Mouse (Mus musculus) myocyte (in vitro differentiated cells): ENCODE results near the gene Serpine1. TPM values are rescaled to one million over a fixed set of nuclear protein-coding genes. Genes with fewer than 3 reads are reported as not detected.

Source experiments
- H3K27me3 ChIP-seq: one replicate; pipeline ENCODE4 v1.6.1; 2011; ENCODE audit not compliant: control insufficient read depth, insufficient read depth, insufficient read length
- H3K36me3 ChIP-seq: one replicate; pipeline ENCODE4 v1.6.1; 2011; ENCODE audit not compliant: control insufficient read depth, insufficient read depth
- H3K4me2 ChIP-seq: one replicate; pipeline ENCODE4 v1.6.1; 2011; ENCODE audit warnings: low read depth, control low read depth
- H3K4me3 ChIP-seq: one replicate; pipeline ENCODE4 v1.5.1; 2011; ENCODE audit warnings: mild to moderate bottlenecking, control low read depth, moderate library complexity
- H3K79me2 ChIP-seq: one replicate; pipeline ENCODE4 v1.6.1; 2011; ENCODE audit not compliant: control insufficient read depth, insufficient read depth
- H3ac ChIP-seq: one replicate; pipeline ENCODE4 v1.6.1; 2011; ENCODE audit not compliant: control insufficient read depth, insufficient read length
- CEBPB ChIP-seq: IDR thresholded peaks from 2 replicates; pipeline ENCODE4 v1.6.1; 2011; ENCODE audit warnings: mild to moderate bottlenecking, moderate library complexity; ENCODE audit not compliant: poor library complexity, insufficient read depth, severe bottlenecking
- E2F4 ChIP-seq: IDR thresholded peaks from one replicate; pipeline ENCODE4 v1.6.1; 2011; ENCODE audit warnings: mild to moderate bottlenecking, control low read depth, moderate library complexity; ENCODE audit not compliant: insufficient read depth
- MAX ChIP-seq: IDR thresholded peaks from one replicate; pipeline ENCODE4 v1.6.1; 2011; ENCODE audit warnings: low read depth, mild to moderate bottlenecking, control low read depth
- MYOD1 ChIP-seq, 3 experiments: IDR thresholded peaks; one replicate each; pipeline ENCODE4 v1.6.1; 2011; ENCODE audit warnings: control low read depth in 2 of 3, low read depth in 2 of 3, mild to moderate bottlenecking in 2 of 3, moderate library complexity in 1 of 3; ENCODE audit not compliant: insufficient read length in 2 of 3, control insufficient read depth in 1 of 3
- MYOG ChIP-seq, 3 experiments: IDR thresholded peaks; one replicate each; pipeline ENCODE4 v1.6.1; 2011; ENCODE audit warnings: control low read depth in 2 of 3, low read depth in 2 of 3, mild to moderate bottlenecking in 2 of 3; ENCODE audit not compliant: insufficient read length in 2 of 3, control insufficient read depth in 1 of 3, insufficient read depth in 1 of 3
- POLR2A ChIP-seq: IDR thresholded peaks from one replicate; pipeline ENCODE4 v1.6.1; 2011; ENCODE audit warnings: low read depth, mild to moderate bottlenecking, control low read depth, moderate library complexity; ENCODE audit not compliant: insufficient read length
- POLR2AphosphoS2 ChIP-seq: IDR thresholded peaks from one replicate; pipeline ENCODE4 v1.6.1; 2011; ENCODE audit warnings: low read depth, control low read depth; ENCODE audit not compliant: insufficient read length
- REST ChIP-seq: IDR thresholded peaks from one replicate; pipeline ENCODE4 v1.6.1; 2011; ENCODE audit warnings: mild to moderate bottlenecking, control low read depth, moderate library complexity; ENCODE audit not compliant: insufficient read depth, insufficient read length
- SRF ChIP-seq: IDR thresholded peaks from one replicate; pipeline ENCODE4 v1.6.1; 2011; ENCODE audit warnings: low read depth; ENCODE audit not compliant: control insufficient read depth, insufficient read length
- TCF12 ChIP-seq: IDR thresholded peaks from one replicate; pipeline ENCODE4 v1.6.1; 2011; ENCODE audit warnings: mild to moderate bottlenecking, control low read depth; ENCODE audit not compliant: poor library complexity, insufficient read depth, severe bottlenecking
- TCF3 ChIP-seq: IDR thresholded peaks from one replicate; pipeline ENCODE4 v1.6.1; 2011; ENCODE audit warnings: low read depth, control low read depth; ENCODE audit not compliant: insufficient read length
- USF1 ChIP-seq: IDR thresholded peaks from one replicate; pipeline ENCODE4 v1.6.1; 2011; ENCODE audit warnings: low read depth, mild to moderate bottlenecking, control low read depth, moderate library complexity
- polyA plus RNA-seq: library from polyadenylated mRNA; unstranded; fragments of >200 nt; fragmentation: generic; extraction: Trizol; gene quantifications from one replicate; pipeline ENCODE4 v1.2.1, GENCODE M21; 2012; ENCODE audit warnings: missing spikeins

Gene Serpine1
- polyA plus RNA-seq, 1 experiment: 17.6 TPM

GRCm38 (mm10) chr5:137028561-137029272 lies 43.4 kb downstream of the Serpine1 start:
- H3K4me3 ChIP-seq: peak overlapping the region; percentile 8
- H3K4me2 ChIP-seq: no peak overlapping the region
- peaks cover 24% of the 10 kb centered on the region for H3K27me3 ChIP-seq
- TF ChIP-seq TCF12 (no peak), REST (no peak), MAX (no peak), SRF (no peak)
- no peaks in the 10 kb centered on the region for H3K36me3 ChIP-seq
- H3ac ChIP-seq: no peak overlapping the region
- H3K79me2 ChIP-seq: no peaks in the 10 kb centered on the region

GRCm38 (mm10) chr5:137026092-137026491 lies 46.0 kb downstream of the Serpine1 start, which contains the start of gene Vgf:
Gene Vgf (plus strand): TSS chr5:137026392.
- Histone ChIP-seq H3K4me3 (no peak within 1 kb of the TSS), H3ac (no peak within 1 kb of the TSS), H3K79me2 (no peaks in the 10 kb centered on the region), H3K27me3 (peaks cover 18% of the 10 kb centered on the region), H3K4me2 (peak within 1 kb of the TSS; percentile 59), H3K36me3 (no peaks in the 10 kb centered on the region)
- TF ChIP-seq MAX (no peak), USF1 (no peak), TCF3 (no peak), POLR2A (no peak), CEBPB (no peak), POLR2AphosphoS2 (no peak), SRF (no peak), REST (no peak)

- Histone ChIP-seq H3K27me3 (peaks cover 18% of the 10 kb centered on the region), H3K4me2 (peak overlapping the region; percentile 59), H3ac (no peak overlapping the region), H3K36me3 (no peaks in the 10 kb centered on the region), H3K4me3 (no peak overlapping the region), H3K79me2 (no peaks in the 10 kb centered on the region)
- no peak for TF ChIP-seq CEBPB
- TF ChIP-seq REST: peak; percentile 7
- TF ChIP-seq MYOD1 (IDR thresholded peaks at IDR 0.05; ENCODE audit: control insufficient read depth in 1 of 3, insufficient read length in 2 of 3, low read depth in 2 of 3): peak in 1 of 3 experiments; percentile 17
Measured at GRCm38 (mm10) chr5:137025132-137025531, 46.9 kb downstream of the Serpine1 start.

GRCm38 (mm10) chr5:137024318-137024717 lies 47.8 kb downstream of the Serpine1 start:
- no peak overlapping the region for H3ac ChIP-seq
- H3K36me3 ChIP-seq: no peaks in the 10 kb centered on the region
- H3K4me2 ChIP-seq: no peak overlapping the region
- peaks cover 18% of the 10 kb centered on the region for H3K27me3 ChIP-seq
- TF ChIP-seq MYOG (IDR thresholded peaks at IDR 0.05; ENCODE audit: control insufficient read depth in 1 of 3, insufficient read depth in 1 of 3, insufficient read length in 2 of 3, low read depth in 2 of 3) (no peak), CEBPB (no peak), E2F4 (no peak), TCF3 (no peak), POLR2A (no peak)
- H3K4me3 ChIP-seq: no peak overlapping the region
- H3K79me2 ChIP-seq: no peaks in the 10 kb centered on the region

GRCm38 (mm10) chr5:137015913-137016312 lies 56.2 kb downstream of the Serpine1 start:
- Histone ChIP-seq H3K79me2 (no peaks in the 10 kb centered on the region), H3ac (no peak overlapping the region), H3K36me3 (no peaks in the 10 kb centered on the region), H3K27me3 (no peaks in the 10 kb centered on the region), H3K4me2 (no peak overlapping the region), H3K4me3 (no peak overlapping the region)
- TF ChIP-seq CEBPB (no peak), MYOD1 (IDR thresholded peaks at IDR 0.05; ENCODE audit: control insufficient read depth in 1 of 3, insufficient read length in 2 of 3, low read depth in 2 of 3) (peak in 1 of 3 experiments; percentile 60)

GRCm38 (mm10) chr5:137012401-137012950 lies 59.6 kb downstream of the Serpine1 start:
- H3K4me3 ChIP-seq: no peak overlapping the region
- no peak for TF ChIP-seq E2F4
- H3K36me3 ChIP-seq: no peaks in the 10 kb centered on the region
- no peaks in the 10 kb centered on the region for H3K27me3 ChIP-seq
- H3K79me2 ChIP-seq: no peaks in the 10 kb centered on the region
- no peak overlapping the region for H3K4me2 ChIP-seq
- H3ac ChIP-seq: no peak overlapping the region

Other genes starting within 250 kb of the Serpine1 start
- 1.00 TPM for gene Col26a1, start 189.1 kb downstream of the Serpine1 start, polyA plus RNA-seq
- gene Ift22, start 164.1 kb downstream of the Serpine1 start, polyA plus RNA-seq: 19.6 TPM
- gene Fis1, start 119.0 kb downstream of the Serpine1 start, polyA plus RNA-seq: 283 TPM
- 0.23 TPM for gene Cldn15, start 105.7 kb downstream of the Serpine1 start, polyA plus RNA-seq
- gene Plod3, start 85.2 kb downstream of the Serpine1 start, polyA plus RNA-seq: 124 TPM
- 97.7 TPM for gene Znhit1, start 84.2 kb downstream of the Serpine1 start, polyA plus RNA-seq
- 0.04 TPM for gene Vgf, start 45.9 kb downstream of the Serpine1 start, polyA plus RNA-seq
- 172 TPM for gene Ap1s1, start 26.1 kb downstream of the Serpine1 start, polyA plus RNA-seq
- gene Trim56, start 43.9 kb upstream of the Serpine1 start, polyA plus RNA-seq: 5.9 TPM
- not detected for gene Muc3, start 77.1 kb upstream of the Serpine1 start, polyA plus RNA-seq
- gene Muc3a, start 140.1 kb upstream of the Serpine1 start, polyA plus RNA-seq: not detected
- gene Ache, start 215.3 kb upstream of the Serpine1 start, polyA plus RNA-seq: 10.9 TPM
- gene Ufsp1, start 222.4 kb upstream of the Serpine1 start, polyA plus RNA-seq: 9.0 TPM
- 59.0 TPM for gene Srrt, start 235.4 kb upstream of the Serpine1 start, polyA plus RNA-seq
- gene Trip6, start 242.1 kb upstream of the Serpine1 start, polyA plus RNA-seq: 46.2 TPM